Mouse (Mus musculus): ENCODE measurements around the gene Sema4f. TPM values are rescaled to one million over a fixed set of nuclear protein-coding genes. Genes with fewer than 3 reads are reported as not detected.

Sema4f gene
- total RNA-seq (2023), result 10 to 100 TPM; 27.3 to 28.7 TPM

DNA sequence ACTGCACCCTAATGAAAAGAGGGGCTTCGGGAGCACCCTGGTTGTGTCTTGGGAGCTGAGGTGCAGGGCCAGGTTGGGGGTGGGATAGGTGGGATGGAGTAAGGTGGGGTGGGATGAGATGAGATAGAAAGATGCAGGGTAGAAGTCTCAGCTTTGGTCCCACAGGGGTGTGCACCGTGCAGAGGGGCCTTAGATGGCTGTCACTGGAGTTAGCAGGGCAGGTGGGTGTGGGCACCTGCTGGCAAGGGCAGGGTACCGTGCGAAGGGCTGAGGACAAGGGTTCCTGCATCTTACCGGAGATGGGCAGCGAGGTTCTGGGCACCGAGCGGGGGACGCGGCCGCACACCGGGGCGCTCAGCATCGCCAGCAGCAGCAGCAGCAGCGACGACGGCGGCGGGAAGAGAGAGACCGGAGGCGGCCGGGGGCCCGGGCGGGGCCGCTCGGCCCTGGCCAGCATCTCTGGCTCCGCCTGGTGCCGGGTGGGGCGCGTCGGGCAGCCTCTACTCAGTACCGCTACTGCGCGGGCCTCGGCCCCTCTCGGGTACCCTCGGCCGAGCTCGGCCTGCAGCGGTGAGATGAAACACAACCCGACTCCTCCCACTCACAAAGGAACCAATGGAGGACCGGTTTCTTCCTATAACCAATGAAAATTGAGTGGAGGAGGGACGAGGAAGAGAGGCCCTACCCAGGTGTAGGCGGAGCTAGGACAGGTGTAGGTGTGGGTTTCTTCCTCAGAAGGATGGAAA, at the start of gene Sema4f:
Gene Sema4f, minus strand, starts transcription at position 603 of the 746 bp plus-strand sequence.

DNA sequence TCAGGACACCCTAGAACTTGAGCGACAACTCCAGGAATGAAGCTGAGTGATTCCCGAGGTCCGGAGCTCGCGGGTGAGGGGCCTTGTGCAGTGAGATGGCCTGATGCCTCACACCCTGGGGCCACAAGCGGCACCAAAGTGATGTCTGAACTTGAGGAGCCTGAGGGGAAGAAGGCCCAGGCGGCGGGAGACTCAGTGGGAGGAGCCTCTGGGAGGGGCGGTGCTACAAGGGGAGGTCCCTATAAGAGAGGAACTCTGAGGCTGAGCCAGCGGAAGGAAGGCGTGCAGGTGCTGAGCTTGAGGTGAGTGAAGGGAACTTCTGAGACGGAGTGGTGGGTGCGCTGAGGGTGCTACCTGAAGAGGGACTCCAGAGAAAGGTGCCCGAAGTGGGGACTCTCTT, 7.1 kb upstream of the Sema4f start, which contains the start of gene M1ap:
Gene M1ap, plus strand, starts transcription at position 252 of the 400 bp plus-strand sequence.

Other genes with a start within 250 kb of the Sema4f start
- 10 to 100 TPM; 65.0 to 70.1 TPM for gene Pole4, start 234.4 kb downstream of the Sema4f start, total RNA-seq (2023)
- gene Hk2, start 165.3 kb downstream of the Sema4f start, total RNA-seq (2023), result 1 to 10 TPM; 1.8 to 2.8 TPM
- not detected for gene M1ap, start 7.1 kb upstream of the Sema4f start, total RNA-seq (2023)
- 10 to 100 TPM; 21.0 to 23.7 TPM for gene Dok1, start 93.7 kb upstream of the Sema4f start, total RNA-seq (2023)
- gene Loxl3, start 94.4 kb upstream of the Sema4f start, total RNA-seq (2023), result not detected
- gene Aup1, start 114.8 kb upstream of the Sema4f start, total RNA-seq (2023), result 100 to 1,000 TPM; 350 to 355 TPM
- 10 to 100 TPM; 29.3 to 31.8 TPM for gene Htra2, start 115.5 kb upstream of the Sema4f start, total RNA-seq (2023)
- 10 to 100 TPM; 16.0 to 16.6 TPM for gene Dqx1, start 118.1 kb upstream of the Sema4f start, total RNA-seq (2023)
- gene Tlx2, start 130.5 kb upstream of the Sema4f start, total RNA-seq (2023), result not detected
- gene Pcgf1, start 138.1 kb upstream of the Sema4f start, total RNA-seq (2023), result 10 to 100 TPM; 28.2 to 31.7 TPM
- gene Lbx2, start 146.6 kb upstream of the Sema4f start, total RNA-seq (2023), result not detected
- gene Ccdc142, start 161.8 kb upstream of the Sema4f start, total RNA-seq (2023), result 10 to 100 TPM in 1 of 2 experiments, 1 to 10 TPM in 1; 8.4 to 11.3 TPM
- gene Gm42688, start 161.8 kb upstream of the Sema4f start, total RNA-seq (2023), result 10 to 100 TPM; 10.5 to 11.2 TPM
- 10 to 100 TPM; 28.3 to 31.2 TPM for gene Mrpl53, start 169.3 kb upstream of the Sema4f start, total RNA-seq (2023)
- gene Mogs, start 175.7 kb upstream of the Sema4f start, total RNA-seq (2023), result 10 to 100 TPM; 53.2 to 53.7 TPM
- 10 to 100 TPM; 34.0 to 41.6 TPM for gene Wbp1, start 181.8 kb upstream of the Sema4f start, total RNA-seq (2023)
- gene Ino80b, start 185.7 kb upstream of the Sema4f start, total RNA-seq (2023), result 10 to 100 TPM; 34.1 to 35.9 TPM
- gene Rtkn, start 195.7 kb upstream of the Sema4f start, total RNA-seq (2023), result not detected
- 1 to 10 TPM in 1 of 2 experiments, under 1 TPM in 1; 0.89 to 1.7 TPM for gene Wdr54, start 216.6 kb upstream of the Sema4f start, total RNA-seq (2023)
- gene 1700003E16Rik, start 216.6 kb upstream of the Sema4f start, total RNA-seq (2023), result not detected
- 100 to 1,000 TPM; 117 to 120 TPM for gene Dctn1, start 226.2 kb upstream of the Sema4f start, total RNA-seq (2023)